In genomic region chr12:17035128-17035527, GRCm38 (mm10) we compare ENCODE assay signal across 10 mouse cellular contexts. TPM values are rescaled to one million over a fixed set of nuclear protein-coding genes. Genes with fewer than 3 reads are reported as not detected.
A peak's percentile ranks its signal among the peaks of the same experiment; 100 is the strongest.
DNase-seq lines count a peak whose midpoint lies in the region; ATAC-seq and TF ChIP-seq lines count a peak whose summit lies in the region.
"Had no signal": no experiment of that assay in that cellular context is flagged by ENCODE, and none has a peak within 500 bp of the region (broad histone marks: within the 10 kb centered on the region; RNA-seq: fewer than 3 reads in every experiment).

No protein-coding gene starts in this region.

- no peak overlapping the region for H3K9ac ChIP-seq in liver, embryonic 13.5 days
- H3K9ac ChIP-seq: heart, embryonic 15.5 days had no signal

- H3K36me3 ChIP-seq in liver, embryonic 13.5 days: no peaks in the 10 kb centered on the region
- H3K36me3 ChIP-seq: heart, embryonic 15.5 days had no signal

- WGBS in liver, embryonic 13.5 days (ENCODE audit: insufficient replicate concordance): 50% methylated on average over 2 of the region's 2 CpGs

- H3K27me3 ChIP-seq in liver, embryonic 13.5 days: no peaks in the 10 kb centered on the region

- no peak overlapping the region for H3K4me2 ChIP-seq in liver, embryonic 13.5 days
- H3K4me2 ChIP-seq: heart, embryonic 15.5 days had no signal

- H3K27ac ChIP-seq in layer of hippocampus, adult 2 months: no peak overlapping the region
- H3K27ac ChIP-seq in liver, embryonic 13.5 days: no peak overlapping the region
- H3K27ac ChIP-seq: heart, embryonic 15.5 days had no signal

- H3K4me3 ChIP-seq in layer of hippocampus, adult 2 months: no peak overlapping the region
- no peak overlapping the region for H3K4me3 ChIP-seq in liver, embryonic 13.5 days (replicated peaks)
- H3K4me3 ChIP-seq: heart, embryonic 15.5 days; megakaryocyte, embryonic 14.5 days had no signal

- ATAC-seq in liver, embryonic 13.5 days (ENCODE audit: low read depth): no peak

- H3K4me1 ChIP-seq in liver, embryonic 13.5 days (replicated peaks): no peaks in the 10 kb centered on the region
- H3K4me1 ChIP-seq: heart, embryonic 15.5 days had no signal

- no peaks in the 10 kb centered on the region for H3K9me3 ChIP-seq in liver, embryonic 13.5 days (replicated peaks)
- H3K9me3 ChIP-seq: heart, embryonic 15.5 days; megakaryocyte, embryonic 14.5 days had no signal

- peak; percentile 71 for TF ChIP-seq CTCF in layer of hippocampus, adult 2 months (conservative IDR thresholded peaks at IDR 0.05)

- peak; percentile 58 for DNase-seq in adrenal gland, postnatal 14 days
- no peak for DNase-seq in adrenal gland, postnatal 4 days (ENCODE audit: low spot score in 2 of 2)
- DNase-seq in layer of hippocampus, adult 2 months (ENCODE audit: low spot score in 2 of 2): no peak
- DNase-seq in layer of hippocampus, postnatal 36 days: no peak
- peak; percentile 59 for DNase-seq in adipocyte (ENCODE audit: low spot score)
- peak; percentile 26 for DNase-seq in liver, embryonic 13.5 days
- DNase-seq in thymus, postnatal 14 days: peak; percentile 64
- no peak for DNase-seq in ovary, postnatal 36 days (ENCODE audit: low spot score)

RNA-seq across cellular contexts. Expression of gene 2410004P03Rik, which starts 23.6 kb away (rescaled TPM):
- total RNA-seq in adrenal gland, postnatal 14 days (2021): not detected in 2 replicates
- not detected for total RNA-seq in adrenal gland, postnatal 4 days (2021)
- total RNA-seq in layer of hippocampus, adult 2 months (2021): under 1 TPM; 0.52 to 0.61 TPM
- total RNA-seq in layer of hippocampus, postnatal 36 days (2021): under 1 TPM; 0.25 to 0.61 TPM
- 0.14 and 0.16 TPM in 2 replicates for polyA plus RNA-seq in liver, embryonic 13.5 days (2015; fragmentation: Nextera tagmentation; extraction: Ambion mirVana)

RNA-seq across cellular contexts. Expression of gene Pqlc3, which starts 34.9 kb away (rescaled TPM):
- total RNA-seq in adrenal gland, postnatal 14 days (2021): 5.4 and 5.6 TPM in 2 replicates
- 1 to 10 TPM; 4.4 to 5.7 TPM for total RNA-seq in adrenal gland, postnatal 4 days (2021)
- total RNA-seq in layer of hippocampus, adult 2 months (2021): under 1 TPM; 0.56 to 0.61 TPM
- total RNA-seq in layer of hippocampus, postnatal 36 days (2021): 1 to 10 TPM; 1.0 to 1.2 TPM
- 5.5 and 5.7 TPM in 2 replicates for polyA plus RNA-seq in liver, embryonic 13.5 days (2015; fragmentation: Nextera tagmentation; extraction: Ambion mirVana)

Comparison
In these comparisons a context has a peak if more than half of its experiments do, and no peak if none do; other contexts are left out.
1. DNase-seq: peak in adrenal gland, postnatal 14 days (single experiment), adipocyte (single experiment), liver, embryonic 13.5 days (single experiment) and thymus, postnatal 14 days (single experiment); none in adrenal gland, postnatal 4 days (0 of 2), layer of hippocampus, adult 2 months (0 of 2), layer of hippocampus, postnatal 36 days (0 of 2) and ovary, postnatal 36 days (single experiment).